Mouse (Mus musculus): ENCODE results near the gene Lax1.

DNA sequence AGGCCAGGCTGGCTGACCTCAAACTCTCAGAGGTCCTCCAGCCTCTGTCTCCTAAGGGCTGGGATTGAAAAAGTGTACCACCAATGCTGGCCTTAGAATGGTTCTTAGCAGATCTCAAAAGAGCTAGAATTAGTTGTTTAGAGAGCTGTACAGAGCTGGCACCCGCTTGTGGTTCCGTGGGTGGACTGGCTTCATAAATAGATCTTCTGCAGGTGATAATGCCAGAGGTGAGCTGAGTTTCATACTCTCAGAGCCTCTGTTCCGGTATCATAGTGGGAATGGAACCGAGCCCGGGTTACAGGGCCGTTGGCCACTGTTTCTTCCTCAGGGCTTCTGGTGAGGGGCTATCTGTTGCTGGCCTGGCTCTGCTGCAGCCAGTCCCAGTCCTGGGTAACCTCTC lies 1.1 kb upstream of the Lax1 start:
- no peak for TF ChIP-seq GATA1 (IDR thresholded peaks at IDR 0.05; ENCODE audit: low read length)
- TF ChIP-seq TAL1 (IDR thresholded peaks at IDR 0.05; ENCODE audit: low read length), result no peak
